Mouse (Mus musculus): ENCODE results near the gene 2010109A12Rik.

Gene 2010109A12Rik

GRCm38 (mm10) chr5:93231721-93232120, 25.4 kb downstream of the 2010109A12Rik start:
- no peak for DNase-seq

- DNase-seq = no peak
Observed at GRCm38 (mm10) chr5:93232838-93233237, 26.5 kb downstream of the 2010109A12Rik start.

GRCm38 (mm10) chr5:93234130-93234529, 27.8 kb downstream of the 2010109A12Rik start:
- peak; percentile 28 for DNase-seq

GRCm38 (mm10) chr5:93234605-93235004, 28.3 kb downstream of the 2010109A12Rik start:
- DNase-seq = no peak

- no peak for DNase-seq
Observed at GRCm38 (mm10) chr5:93235888-93236287, 29.6 kb downstream of the 2010109A12Rik start.

- DNase-seq = no peak
Observed at GRCm38 (mm10) chr5:93236541-93236940, 30.2 kb downstream of the 2010109A12Rik start.

- peak; percentile 44 for DNase-seq
Observed at GRCm38 (mm10) chr5:93239590-93240544, 33.5 kb downstream of the 2010109A12Rik start.

- DNase-seq = no peak
Observed at GRCm38 (mm10) chr5:93245280-93245679, 39.0 kb downstream of the 2010109A12Rik start.

- DNase-seq = no peak
Observed at GRCm38 (mm10) chr5:93249940-93250578, 43.7 kb downstream of the 2010109A12Rik start.

GRCm38 (mm10) chr5:93251001-93251760, 44.9 kb downstream of the 2010109A12Rik start:
- no peak for DNase-seq

- no peak for DNase-seq
Observed at GRCm38 (mm10) chr5:93255759-93256265, 49.5 kb downstream of the 2010109A12Rik start.

GRCm38 (mm10) chr5:93256820-93257405, 50.6 kb downstream of the 2010109A12Rik start:
- DNase-seq = no peak

- no peak for DNase-seq
Observed at GRCm38 (mm10) chr5:93259349-93259748, 53.0 kb downstream of the 2010109A12Rik start.

GRCm38 (mm10) chr5:93260983-93261382, 54.7 kb downstream of the 2010109A12Rik start:
- DNase-seq = no peak

GRCm38 (mm10) chr5:93262751-93263150, 56.4 kb downstream of the 2010109A12Rik start:
- no peak for DNase-seq
